Mouse (Mus musculus) right cerebral cortex, postnatal 25 days (tissue): ENCODE measurements at regions not wholly inside any gene's neighbourhood (a gene's known extent, or its start where the extent isn't known, plus 50 kb on each side); places are given as distances from the start of the nearest gene placed in this dataset.

ENCODE experiments used
- DNase-seq: peaks from one replicate; pipeline ENCODE4 v3.0.0; 2022

DNA sequence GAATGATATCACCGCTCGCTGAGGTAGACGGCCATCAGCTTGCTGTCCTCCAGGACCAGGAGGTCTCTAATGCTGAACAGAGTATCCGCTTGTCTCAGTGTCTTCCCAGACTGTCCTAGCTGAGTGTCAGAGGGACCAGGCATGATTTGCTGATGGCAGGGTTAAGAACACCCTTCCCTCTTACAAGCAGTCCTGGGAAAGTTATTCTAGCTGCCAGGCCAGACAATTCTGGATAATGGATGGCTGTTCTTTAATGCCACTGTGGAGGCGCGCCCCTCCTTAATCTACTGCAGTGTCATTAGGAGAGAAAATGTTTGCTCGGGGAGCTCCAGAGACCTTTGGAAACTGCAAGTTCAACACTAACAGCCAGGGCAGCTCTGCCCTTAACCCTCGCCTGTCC lies 182.1 kb downstream of the Ptpru start:
- no peak for DNase-seq

- DNase-seq: no peak
Measured at GRCm38 (mm10) chr4:131657922-131658321, 180.2 kb downstream of the Ptpru start.

DNA sequence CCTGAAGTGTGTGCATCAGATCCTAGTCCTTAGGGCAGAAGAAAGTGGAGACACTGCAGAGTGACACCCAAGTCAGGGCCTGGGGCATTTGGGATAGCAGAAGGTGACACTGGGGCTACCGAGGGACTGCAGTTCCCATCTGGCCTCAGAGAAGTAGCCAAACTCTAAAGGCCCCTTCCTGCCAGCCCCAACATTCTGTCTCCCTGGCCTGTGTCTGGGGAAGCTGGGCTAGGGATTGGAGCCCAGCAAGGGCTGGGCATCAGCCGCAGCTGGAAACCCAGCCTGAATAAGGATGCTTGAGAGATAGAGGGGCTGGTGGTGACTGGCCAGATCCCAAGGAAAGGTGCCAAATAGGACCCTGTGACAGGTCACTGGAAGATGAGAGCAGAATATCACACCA lies 177.2 kb downstream of the Ptpru start:
- DNase-seq: no peak

DNA sequence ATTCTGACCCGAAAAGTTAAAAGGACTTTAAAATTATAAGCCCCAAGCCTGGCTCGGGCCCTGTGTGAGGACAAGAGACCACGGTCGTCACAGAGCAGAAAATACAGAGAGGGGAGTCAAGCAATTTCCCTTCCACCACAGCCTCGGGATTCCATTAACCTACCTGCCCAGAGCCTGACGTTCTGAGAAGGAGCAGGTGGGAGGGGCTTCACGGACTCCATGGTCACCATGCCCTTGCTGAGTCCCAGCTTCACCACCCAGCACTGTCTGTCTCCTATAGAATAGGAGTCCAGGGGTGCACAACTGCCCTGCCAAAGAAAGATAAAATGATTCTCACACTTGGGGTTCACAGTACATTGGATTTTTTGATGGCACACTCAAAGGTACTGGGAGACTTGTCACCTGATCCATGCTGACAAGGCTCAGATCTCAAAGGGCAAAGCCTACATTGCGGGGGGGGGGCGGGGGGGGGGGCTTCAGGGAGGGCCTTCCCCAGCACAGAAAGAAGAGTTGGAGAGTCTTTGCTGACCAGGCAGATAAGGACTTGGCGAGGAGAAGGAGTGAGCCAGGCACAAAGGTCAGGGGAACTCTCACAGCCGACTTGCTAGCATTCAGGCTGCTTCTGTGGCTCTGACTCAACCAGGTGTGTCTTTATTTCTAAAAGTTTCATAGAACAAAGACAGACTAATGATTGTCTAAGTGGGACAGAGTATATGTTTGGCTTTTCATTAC lies 166.1 kb downstream of the Ptpru start:
- DNase-seq: no peak

DNA sequence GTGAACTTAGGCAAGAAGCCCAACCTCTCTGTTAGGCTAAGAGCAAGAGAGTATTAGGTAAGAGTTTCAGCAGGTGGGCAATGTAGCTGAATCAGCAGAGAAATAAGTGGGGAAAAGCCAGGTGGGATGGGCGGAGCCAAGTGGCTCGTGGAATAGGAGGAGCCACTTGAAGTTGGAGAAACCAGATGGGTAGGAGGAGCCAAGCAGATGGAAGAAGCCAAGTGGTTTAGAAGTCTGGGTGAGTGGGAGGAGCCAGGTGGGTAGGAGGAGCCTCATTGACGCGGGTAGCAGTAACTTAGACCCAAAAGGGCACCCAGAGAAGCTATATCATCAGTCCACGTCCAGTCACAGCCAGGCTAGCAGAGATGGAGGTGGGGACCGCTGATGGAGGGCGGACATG lies 160.1 kb downstream of the Ptpru start:
- no peak for DNase-seq

DNA sequence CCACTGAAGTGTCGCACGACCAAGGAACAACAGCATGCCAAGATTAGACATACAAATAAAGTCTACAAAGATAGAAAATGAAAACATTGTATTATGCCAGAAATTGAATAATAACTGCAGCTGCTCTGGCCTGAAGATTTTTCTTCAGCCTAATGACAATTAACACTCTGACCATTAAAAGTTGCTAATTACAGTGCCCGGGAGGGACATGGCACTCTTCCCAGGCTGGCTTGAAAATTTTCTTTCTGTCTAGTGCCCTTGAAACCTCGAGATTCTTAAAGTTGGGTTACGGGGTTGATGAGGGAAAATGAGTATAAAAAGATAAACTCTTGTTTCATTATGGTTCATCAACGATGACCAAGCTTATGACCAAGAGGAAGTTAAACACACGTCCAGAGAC lies 154.9 kb downstream of the Ptpru start:
- no peak for DNase-seq

DNA sequence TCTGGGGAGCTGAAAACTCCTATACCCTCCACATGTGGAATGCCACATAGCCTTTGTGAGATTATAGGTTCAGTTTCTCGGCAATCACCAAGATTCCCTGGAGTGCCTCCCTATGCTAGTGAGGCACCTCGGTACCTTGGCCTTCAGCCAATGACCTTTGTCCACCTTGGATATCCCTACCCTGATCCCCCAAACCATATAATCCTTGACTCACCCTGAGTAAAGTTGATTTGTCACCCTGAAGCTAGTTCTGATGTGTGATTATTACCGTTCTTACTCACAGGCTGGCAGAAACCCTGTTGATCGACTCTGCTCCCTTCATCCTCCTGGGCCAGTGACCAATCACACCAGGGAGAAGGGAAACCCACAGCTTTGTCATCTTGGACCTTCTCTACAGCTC lies 152.5 kb downstream of the Ptpru start:
- no peak for DNase-seq

DNA sequence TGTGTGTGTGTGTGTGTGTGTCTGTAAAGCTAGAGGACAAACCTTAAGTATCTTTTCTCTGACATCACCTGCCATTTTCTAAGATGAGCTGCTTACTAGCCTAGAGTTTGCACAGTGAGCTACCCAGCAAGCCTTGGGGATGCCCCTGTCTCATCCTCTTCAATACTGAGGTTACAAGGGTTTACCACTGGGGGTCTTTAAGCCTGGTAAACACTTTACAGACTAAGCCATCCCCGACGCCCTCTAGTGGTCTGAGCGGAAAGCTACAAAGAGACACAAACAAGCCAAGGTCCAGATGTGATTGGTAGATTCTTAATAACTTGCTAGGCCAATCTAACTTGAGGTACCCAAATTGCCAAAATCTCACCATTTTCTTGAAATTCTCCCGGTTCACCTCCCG lies 143.9 kb downstream of the Ptpru start:
- DNase-seq: no peak

GRCm38 (mm10) chr4:131695941-131696912 lies 141.9 kb downstream of the Ptpru start:
- DNase-seq: no peak
